Mouse (Mus musculus): ENCODE data around the gene Gngt1.

Gene Gngt1

GRCm38 (mm10) chr6:3993492-3993891 lies at the start of gene Gngt1:
Gene Gngt1, plus strand, starts transcription at chr6:3993792.
- in situ Hi-C loops (cut with MboI): no loop called here

- in situ Hi-C loops (cut with MboI): no loop called here
Measured at GRCm38 (mm10) chr6:3954969-3955368, 38.6 kb upstream of the Gngt1 start.

GRCm38 (mm10) chr6:3967676-3968626 lies 25.6 kb upstream of the Gngt1 start:
- in situ Hi-C loops (cut with MboI): no loop called here

- in situ Hi-C loops (cut with MboI): no loop called here
Measured at GRCm38 (mm10) chr6:3973679-3974078, 19.9 kb upstream of the Gngt1 start.

- in situ Hi-C loops (cut with MboI): no loop called here
Measured at GRCm38 (mm10) chr6:3982661-3983284, 10.8 kb upstream of the Gngt1 start.

GRCm38 (mm10) chr6:3988750-3989149 lies 4.8 kb upstream of the Gngt1 start, which contains the start of gene Tfpi2:
Gene Tfpi2, minus strand, starts transcription at chr6:3988919.
- in situ Hi-C loops (cut with MboI): no loop called here

GRCm38 (mm10) chr6:3998089-3998488 lies 4.5 kb downstream of the Gngt1 start:
- in situ Hi-C loops (cut with MboI): no loop called here

- in situ Hi-C loops (cut with MboI): no loop called here
Measured at GRCm38 (mm10) chr6:3999296-3999695, 5.7 kb downstream of the Gngt1 start.

GRCm38 (mm10) chr6:4000716-4001115 lies 7.1 kb downstream of the Gngt1 start:
- in situ Hi-C loops (cut with MboI): no loop called here

- in situ Hi-C loops (cut with MboI): no loop called here
Measured at GRCm38 (mm10) chr6:4003445-4003844, 9.9 kb downstream of the Gngt1 start.

GRCm38 (mm10) chr6:4003890-4004306 lies 10.3 kb downstream of the Gngt1 start, which contains the start of gene Gng11:
Gene Gng11, plus strand, starts transcription at chr6:4003904.
- in situ Hi-C loops (cut with MboI): no loop called here

- in situ Hi-C loops (cut with MboI): no loop called here
Measured at GRCm38 (mm10) chr6:4004808-4005207, 11.2 kb downstream of the Gngt1 start.

- in situ Hi-C loops (cut with MboI): no loop called here
Measured at GRCm38 (mm10) chr6:4008501-4009040, 15.0 kb downstream of the Gngt1 start.

GRCm38 (mm10) chr6:4009548-4009947 lies 16.0 kb downstream of the Gngt1 start:
- in situ Hi-C loops (cut with MboI): no loop called here

GRCm38 (mm10) chr6:4022645-4023044 lies 29.1 kb downstream of the Gngt1 start:
- in situ Hi-C loops (cut with MboI): no loop called here

- in situ Hi-C loops (cut with MboI): no loop called here
Measured at GRCm38 (mm10) chr6:4026367-4026766, 32.8 kb downstream of the Gngt1 start.

GRCm38 (mm10) chr6:4030956-4031355 lies 37.4 kb downstream of the Gngt1 start:
- in situ Hi-C loops (cut with MboI): no loop called here

- in situ Hi-C loops (cut with MboI): no loop called here
Measured at GRCm38 (mm10) chr6:4041821-4042220, 48.2 kb downstream of the Gngt1 start.
